Mouse (Mus musculus) kidney, adult 2 months (tissue): ENCODE measurements around the gene Mrpl4.

Source experiments
- CTCF ChIP-seq: fragments of 200-500 bp; conservative IDR thresholded peaks from 2 replicates; pipeline ENCODE4 v1.5.1; 2011; ENCODE audit warnings: low read depth, mild to moderate bottlenecking, control low read depth, low read length, moderate library complexity, mixed read lengths; ENCODE audit not compliant: insufficient read depth, insufficient read length
- POLR2A ChIP-seq: fragments of 200-500 bp; IDR thresholded peaks from one replicate; pipeline ENCODE4 v1.6.1; 2011; ENCODE audit warnings: low read depth, low read length, control low read depth

DNA sequence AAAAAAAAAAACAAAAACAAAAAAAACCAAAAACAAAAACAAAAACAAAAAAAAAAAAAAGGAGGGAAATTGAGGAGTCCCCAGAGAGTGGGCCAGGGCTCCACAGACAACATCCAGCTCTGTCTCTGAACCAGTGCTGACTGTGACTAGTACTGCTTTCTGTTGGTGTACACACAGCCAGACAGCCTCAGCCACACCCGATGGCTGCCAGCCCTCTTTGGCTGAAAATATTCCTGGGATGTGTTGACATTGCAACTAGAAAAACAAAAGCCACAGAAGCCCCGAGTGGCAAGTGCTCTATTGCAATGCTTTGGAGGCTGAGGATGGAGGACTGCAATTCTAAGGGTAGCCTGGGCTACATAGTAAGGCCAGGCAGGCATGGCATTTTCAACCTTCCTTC, 7.8 kb downstream of the Mrpl4 start:
- TF ChIP-seq CTCF = no peak
- TF ChIP-seq POLR2A = no peak
